Comparison of ENCODE assay signal across 10 mouse cellular contexts in the genomic region with DNA sequence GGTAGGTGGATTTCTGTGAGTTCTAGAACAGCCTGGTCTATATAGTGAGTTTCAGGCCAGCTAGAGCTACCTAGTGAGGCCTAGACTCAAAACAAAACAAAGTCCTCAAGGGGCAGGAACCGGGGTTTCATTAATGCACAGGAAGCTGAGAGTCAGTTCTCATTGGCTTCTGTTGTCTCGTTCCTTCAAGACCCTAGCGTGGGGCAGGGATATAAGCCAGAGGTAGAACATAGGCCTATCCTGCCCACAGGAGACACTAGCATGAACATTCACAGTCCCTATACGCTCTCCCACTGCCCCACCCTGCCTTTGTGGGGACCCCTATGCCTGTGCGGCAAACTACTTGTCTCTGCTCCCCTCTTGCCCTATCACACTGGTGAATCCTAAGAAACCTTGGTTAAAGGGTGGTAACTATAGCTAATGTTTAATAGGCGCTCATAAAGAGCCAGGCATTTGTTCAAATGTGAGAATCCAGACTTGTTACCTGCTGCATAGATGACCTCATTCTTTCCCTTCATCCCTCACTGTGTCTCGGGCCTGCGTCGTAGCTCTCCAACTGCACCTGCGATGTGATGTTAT. TPM values are rescaled to one million over a fixed set of nuclear protein-coding genes. Genes with fewer than 3 reads are reported as not detected.
DNase-seq lines count a peak whose midpoint lies in the region; ATAC-seq and TF ChIP-seq lines count a peak whose summit lies in the region.
"Had no signal": no experiment of that assay in that cellular context is flagged by ENCODE, and none has a peak within 500 bp of the region (broad histone marks: within the 10 kb centered on the region; RNA-seq: fewer than 3 reads in every experiment).

No protein-coding gene starts in this region.

- no peaks in the 10 kb centered on the region for H3K9me3 ChIP-seq in hindbrain, embryonic 10.5 days
- H3K9me3 ChIP-seq in hindbrain, embryonic 16.5 days (ENCODE audit: control insufficient read depth, low read length): no peaks in the 10 kb centered on the region
- H3K9me3 ChIP-seq in forebrain, postnatal 0 days (ENCODE audit: low read length): no peaks in the 10 kb centered on the region
- no peaks in the 10 kb centered on the region for H3K9me3 ChIP-seq in liver, embryonic 16.5 days (replicated peaks; ENCODE audit: control insufficient read depth, low read length)

- H3K27me3 ChIP-seq in hindbrain, embryonic 10.5 days (ENCODE audit: insufficient read depth, poor library complexity, severe bottlenecking): no peaks in the 10 kb centered on the region
- no peaks in the 10 kb centered on the region for H3K27me3 ChIP-seq in hindbrain, embryonic 16.5 days (replicated peaks; ENCODE audit: control insufficient read depth, insufficient read depth, low read length)
- H3K27me3 ChIP-seq in forebrain, postnatal 0 days (ENCODE audit: insufficient read depth, low read length): no peaks in the 10 kb centered on the region
- no peaks in the 10 kb centered on the region for H3K27me3 ChIP-seq in liver, embryonic 16.5 days (ENCODE audit: control insufficient read depth, insufficient read depth, low read depth, low read length)

- H3K9ac ChIP-seq in hindbrain, embryonic 16.5 days (ENCODE audit: low read depth, low read length): no peak overlapping the region
- no peak overlapping the region for H3K9ac ChIP-seq in forebrain, postnatal 0 days
- H3K9ac ChIP-seq in liver, embryonic 16.5 days (ENCODE audit: low read depth, low read length): peak overlapping the region; percentile 54

- no peak for TF ChIP-seq CTCF in forebrain, postnatal 0 days (IDR thresholded peaks at IDR 0.05; ENCODE audit: low read depth)

- 90% methylated on average over 10 of the region's 10 CpGs for WGBS in hindbrain, embryonic 10.5 days
- WGBS in hindbrain, embryonic 16.5 days: 84% methylated on average over 10 of the region's 10 CpGs
- WGBS in forebrain, postnatal 0 days: 85% methylated on average over 10 of the region's 10 CpGs
- WGBS in liver, embryonic 16.5 days (ENCODE audit: insufficient replicate concordance): 66% methylated on average over 10 of the region's 10 CpGs

- H3K4me2 ChIP-seq in hindbrain, embryonic 16.5 days (ENCODE audit: low read length): no peak overlapping the region
- H3K4me2 ChIP-seq in forebrain, postnatal 0 days (ENCODE audit: low read depth): no peak overlapping the region
- peak overlapping the region; percentile 52 for H3K4me2 ChIP-seq in liver, embryonic 16.5 days (ENCODE audit: low read depth, low read length)

- peaks cover 25% of the 10 kb centered on the region for H3K36me3 ChIP-seq in hindbrain, embryonic 10.5 days
- H3K36me3 ChIP-seq in hindbrain, embryonic 16.5 days (ENCODE audit: control insufficient read depth, insufficient read depth, low read length): peaks cover 22% of the 10 kb centered on the region
- peaks cover 44% of the 10 kb centered on the region for H3K36me3 ChIP-seq in forebrain, postnatal 0 days (ENCODE audit: insufficient read depth)
- no peaks in the 10 kb centered on the region; the same call in none of the 2 replicates for H3K36me3 ChIP-seq in liver, embryonic 16.5 days (ENCODE audit: control insufficient read depth, insufficient read depth)

- DNase-seq in hindbrain, embryonic 10.5 days (ENCODE audit: low spot score): no peak
- no peak for DNase-seq in forebrain, postnatal 0 days
- DNase-seq in right cerebral cortex, postnatal 25 days: no peak
- DNase-seq in right cerebral cortex, postnatal 14 days: no peak
- DNase-seq: thymus, adult 18-20 months had no signal

- no peak for ATAC-seq in hindbrain, embryonic 16.5 days
- ATAC-seq in forebrain, postnatal 0 days: no peak
- ATAC-seq in liver, embryonic 16.5 days (ENCODE audit: low read depth): no peak

- peaks cover 74% of the 10 kb centered on the region for H3K4me1 ChIP-seq in hindbrain, embryonic 10.5 days (replicated peaks)
- H3K4me1 ChIP-seq in hindbrain, embryonic 16.5 days (ENCODE audit: control insufficient read depth, insufficient read depth, low read depth, low read length): peaks cover 58% of the 10 kb centered on the region
- peaks cover 55% of the 10 kb centered on the region for H3K4me1 ChIP-seq in brown adipose tissue, adult 24 weeks (ENCODE audit: control insufficient read depth, insufficient read depth, insufficient read length, low read length)
- peaks cover 36% of the 10 kb centered on the region for H3K4me1 ChIP-seq in forebrain, postnatal 0 days (ENCODE audit: insufficient read depth)
- H3K4me1 ChIP-seq in liver, embryonic 16.5 days (ENCODE audit: control insufficient read depth, low read depth, low read length): peaks cover 94% of the 10 kb centered on the region

- H3K27ac ChIP-seq in hindbrain, embryonic 10.5 days: peak overlapping the region; percentile 24; the same call in 1 of the 2 replicates
- H3K27ac ChIP-seq in hindbrain, embryonic 16.5 days (ENCODE audit: low read depth, low read length): no peak overlapping the region; the same call in 1 of the 2 replicates
- peak overlapping the region; percentile 46; the same call in 1 of the 2 replicates for H3K27ac ChIP-seq in brown adipose tissue, adult 24 weeks (replicated peaks; ENCODE audit: low read depth, low read length)
- H3K27ac ChIP-seq in forebrain, postnatal 0 days (ENCODE audit: low read depth, low read length): peak overlapping the region; percentile 45; the same call in 1 of the 2 replicates
- H3K27ac ChIP-seq in liver, embryonic 16.5 days (ENCODE audit: low read length): peak overlapping the region; percentile 58

- 0 out of 2 replicates have a peak overlapping the region, but pooled peaks have one; percentile 3 for H3K4me3 ChIP-seq in hindbrain, embryonic 10.5 days
- H3K4me3 ChIP-seq in hindbrain, embryonic 16.5 days (ENCODE audit: low read length): no peak overlapping the region
- H3K4me3 ChIP-seq in brown adipose tissue, adult 24 weeks (ENCODE audit: insufficient read depth, low read depth, low read length): no peak overlapping the region
- no peak overlapping the region for H3K4me3 ChIP-seq in forebrain, postnatal 0 days (ENCODE audit: low read depth, low read length)
- no peak overlapping the region for H3K4me3 ChIP-seq in liver, embryonic 16.5 days (ENCODE audit: low read depth, low read length)

RNA-seq across cellular contexts. Expression of a gene that starts 12.2 kb away (rescaled TPM):
- 12.8 and 22.2 TPM in 2 replicates for polyA plus RNA-seq in hindbrain, embryonic 10.5 days (2016; fragmentation: Nextera tagmentation; extraction: Ambion mirVana)
- polyA plus RNA-seq in hindbrain, embryonic 16.5 days (2015; fragmentation: Nextera tagmentation; extraction: Ambion mirVana): 127 and 144 TPM in 2 replicates
- polyA plus RNA-seq in brown adipose tissue, adult 24 weeks (2012; ENCODE audit: insufficient read depth, insufficient read length, missing spikeins): 64.4 and 82.3 TPM in 2 replicates
- 1,003 and 1,159 TPM in 2 replicates for total RNA-seq in forebrain, postnatal 0 days (2014; rRNA removed)
- polyA plus RNA-seq in forebrain, postnatal 0 days (2015; fragmentation: Nextera tagmentation; extraction: Ambion mirVana): 223 and 233 TPM in 2 replicates
- polyA plus RNA-seq in liver, embryonic 16.5 days (2015; fragmentation: Nextera tagmentation; extraction: Ambion mirVana): 6.5 and 7.7 TPM in 2 replicates

RNA-seq across cellular contexts. Expression of a gene that starts 22.5 kb away (rescaled TPM):
- 1.2 and 1.5 TPM in 2 replicates for polyA plus RNA-seq in hindbrain, embryonic 10.5 days (2016; fragmentation: Nextera tagmentation; extraction: Ambion mirVana)
- 4.9 and 5.6 TPM in 2 replicates for polyA plus RNA-seq in hindbrain, embryonic 16.5 days (2015; fragmentation: Nextera tagmentation; extraction: Ambion mirVana)
- 78.3 and 90.9 TPM in 2 replicates for polyA plus RNA-seq in brown adipose tissue, adult 24 weeks (2012; ENCODE audit: insufficient read depth, insufficient read length, missing spikeins)
- 4.5 and 6.7 TPM in 2 replicates for total RNA-seq in forebrain, postnatal 0 days (2014; rRNA removed)
- polyA plus RNA-seq in forebrain, postnatal 0 days (2015; fragmentation: Nextera tagmentation; extraction: Ambion mirVana): 10.8 and 11.4 TPM in 2 replicates
- polyA plus RNA-seq in liver, embryonic 16.5 days (2015; fragmentation: Nextera tagmentation; extraction: Ambion mirVana): 0.65 and 0.66 TPM in 2 replicates

RNA-seq across cellular contexts. Expression of a gene that starts 23.4 kb away (rescaled TPM):
- 76.9 and 83.6 TPM in 2 replicates for polyA plus RNA-seq in hindbrain, embryonic 10.5 days (2016; fragmentation: Nextera tagmentation; extraction: Ambion mirVana)
- polyA plus RNA-seq in hindbrain, embryonic 16.5 days (2015; fragmentation: Nextera tagmentation; extraction: Ambion mirVana): 62.5 and 71.1 TPM in 2 replicates
- 18.4 and 24.7 TPM in 2 replicates for polyA plus RNA-seq in brown adipose tissue, adult 24 weeks (2012; ENCODE audit: insufficient read depth, insufficient read length, missing spikeins)
- 54.0 and 66.5 TPM in 2 replicates for total RNA-seq in forebrain, postnatal 0 days (2014; rRNA removed)
- 46.4 and 49.3 TPM in 2 replicates for polyA plus RNA-seq in forebrain, postnatal 0 days (2015; fragmentation: Nextera tagmentation; extraction: Ambion mirVana)
- polyA plus RNA-seq in liver, embryonic 16.5 days (2015; fragmentation: Nextera tagmentation; extraction: Ambion mirVana): 22.8 and 23.8 TPM in 2 replicates

RNA-seq across cellular contexts. Expression of a gene that starts 42.7 kb away (rescaled TPM):
- polyA plus RNA-seq in hindbrain, embryonic 10.5 days (2016; fragmentation: Nextera tagmentation; extraction: Ambion mirVana): 24.4 and 25.2 TPM in 2 replicates
- 28.2 and 28.6 TPM in 2 replicates for polyA plus RNA-seq in hindbrain, embryonic 16.5 days (2015; fragmentation: Nextera tagmentation; extraction: Ambion mirVana)
- polyA plus RNA-seq in brown adipose tissue, adult 24 weeks (2012; ENCODE audit: insufficient read depth, insufficient read length, missing spikeins): 36.3 and 40.8 TPM in 2 replicates
- 87.2 and 94.6 TPM in 2 replicates for total RNA-seq in forebrain, postnatal 0 days (2014; rRNA removed)
- polyA plus RNA-seq in forebrain, postnatal 0 days (2015; fragmentation: Nextera tagmentation; extraction: Ambion mirVana): 16.3 and 24.1 TPM in 2 replicates
- polyA plus RNA-seq in liver, embryonic 16.5 days (2015; fragmentation: Nextera tagmentation; extraction: Ambion mirVana): 4.9 and 5.3 TPM in 2 replicates

RNA-seq across cellular contexts. Expression of a gene that starts 51.6 kb away (rescaled TPM):
- not detected in 2 replicates for polyA plus RNA-seq in hindbrain, embryonic 10.5 days (2016; fragmentation: Nextera tagmentation; extraction: Ambion mirVana)
- polyA plus RNA-seq in hindbrain, embryonic 16.5 days (2015; fragmentation: Nextera tagmentation; extraction: Ambion mirVana): not detected in 2 replicates
- polyA plus RNA-seq in brown adipose tissue, adult 24 weeks (2012; ENCODE audit: insufficient read depth, insufficient read length, missing spikeins): not detected in 2 replicates
- not detected in 2 replicates for total RNA-seq in forebrain, postnatal 0 days (2014; rRNA removed)
- polyA plus RNA-seq in forebrain, postnatal 0 days (2015; fragmentation: Nextera tagmentation; extraction: Ambion mirVana): not detected in 2 replicates
- not detected in 2 replicates for polyA plus RNA-seq in liver, embryonic 16.5 days (2015; fragmentation: Nextera tagmentation; extraction: Ambion mirVana)
- total RNA-seq: liver, adult 2 months had no signal
- polyA plus RNA-seq: embryonic facial prominence, embryonic 14.5 days had no signal
